Mouse (Mus musculus): ENCODE measurements at regions not wholly inside any gene's neighbourhood (a gene's known extent, or its start where the extent isn't known, plus 50 kb on each side); places are given as distances from the start of the nearest gene placed in this dataset.

- in situ Hi-C loops (cut with MboI, MseI), result no loop called here
These were observed 95.8 kb downstream of the Asb7 start for GRCm38 (mm10) chr7:66593619-66594018.

DNA sequence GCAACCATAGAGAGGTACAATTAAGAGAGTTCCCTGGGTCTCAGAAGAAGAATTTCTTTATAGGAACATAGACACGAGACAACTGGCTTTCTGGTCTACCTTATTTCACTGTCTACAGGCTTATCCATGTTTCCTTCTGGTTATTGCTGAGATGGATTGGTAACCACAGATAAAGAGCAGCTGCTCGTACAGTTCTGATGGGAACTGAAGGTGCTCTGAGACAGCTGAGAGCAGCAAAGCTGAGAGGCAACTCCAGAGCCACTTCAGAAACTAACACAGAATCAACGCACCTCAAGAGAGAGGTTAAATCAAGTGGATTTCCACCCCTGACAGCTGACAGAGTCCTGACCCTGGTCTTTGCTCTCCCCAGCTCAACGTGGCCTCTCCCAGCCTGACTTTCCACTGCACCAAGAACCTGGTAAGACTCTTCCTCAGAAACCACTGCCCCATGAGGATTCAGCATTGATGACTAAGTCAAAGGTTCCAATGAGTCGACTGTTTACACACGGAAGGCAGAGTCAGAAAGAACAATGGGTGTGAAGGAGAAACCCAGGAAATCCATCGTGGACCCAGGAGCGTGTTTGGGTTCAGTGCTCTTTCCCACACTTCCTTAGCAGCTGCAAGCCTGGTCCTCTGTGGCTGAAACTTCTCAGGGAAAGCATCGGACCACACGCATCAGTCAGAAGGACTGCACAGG, 97.7 kb downstream of the Asb7 start:
- in situ Hi-C loops (cut with MboI, MseI), result no loop called here

- in situ Hi-C loops (cut with MboI, MseI), result no loop called here
These were observed 102.9 kb downstream of the Asb7 start for GRCm38 (mm10) chr7:66586511-66586910.

GRCm38 (mm10) chr7:66580687-66581151, 108.7 kb downstream of the Asb7 start:
- in situ Hi-C loops (cut with MboI, MseI), result no loop called here

GRCm38 (mm10) chr7:66576261-66576660, 113.1 kb downstream of the Asb7 start:
- in situ Hi-C loops (cut with MboI, MseI), result no loop called here

DNA sequence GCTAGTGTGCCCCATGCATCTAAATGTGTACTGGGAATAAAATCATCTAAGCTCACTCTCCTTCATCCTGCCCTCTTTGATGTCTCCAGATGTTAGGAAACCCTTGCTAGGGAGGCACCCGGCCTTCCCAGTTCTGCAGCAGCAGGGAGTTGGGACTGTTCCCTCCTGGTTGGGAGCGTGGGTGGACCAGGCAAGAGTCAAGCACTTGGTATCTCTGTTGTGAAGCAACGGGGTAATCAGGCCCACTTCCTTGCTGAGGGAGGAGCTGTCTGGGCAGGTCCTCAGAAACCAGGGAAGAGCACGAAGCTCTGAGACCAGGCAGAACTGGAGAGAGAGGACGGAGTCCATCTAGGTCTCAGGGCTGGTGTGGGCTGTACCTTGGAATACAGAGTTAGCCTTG, 117.9 kb downstream of the Asb7 start:
- in situ Hi-C loops (cut with MboI, MseI), result loop anchor here (5.0 kb wide), 1 partner anchor 59 kb away; no protein-coding TSS in a partner anchor

DNA sequence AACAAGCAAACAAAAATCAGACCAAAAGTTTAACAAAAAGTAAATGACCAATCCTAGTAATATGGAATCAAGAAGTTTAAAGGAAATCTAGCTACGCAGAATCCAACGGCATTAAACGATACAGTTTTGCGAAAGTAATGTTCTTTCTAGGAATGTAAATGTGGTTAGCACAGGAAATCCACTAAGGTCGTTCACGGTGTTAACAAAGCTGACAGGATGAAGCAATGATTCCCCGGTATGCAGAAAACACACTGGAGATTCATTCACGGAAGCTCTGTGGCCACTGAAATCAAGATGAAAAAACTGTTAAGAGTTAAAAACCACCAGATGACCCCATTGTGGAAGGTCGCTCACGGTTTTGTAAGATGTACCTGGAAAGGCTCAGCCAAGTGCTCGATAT, 120.4 kb upstream of the Aldh1a3 start:
- in situ Hi-C loops (cut with MboI, MseI), result no loop called here

DNA sequence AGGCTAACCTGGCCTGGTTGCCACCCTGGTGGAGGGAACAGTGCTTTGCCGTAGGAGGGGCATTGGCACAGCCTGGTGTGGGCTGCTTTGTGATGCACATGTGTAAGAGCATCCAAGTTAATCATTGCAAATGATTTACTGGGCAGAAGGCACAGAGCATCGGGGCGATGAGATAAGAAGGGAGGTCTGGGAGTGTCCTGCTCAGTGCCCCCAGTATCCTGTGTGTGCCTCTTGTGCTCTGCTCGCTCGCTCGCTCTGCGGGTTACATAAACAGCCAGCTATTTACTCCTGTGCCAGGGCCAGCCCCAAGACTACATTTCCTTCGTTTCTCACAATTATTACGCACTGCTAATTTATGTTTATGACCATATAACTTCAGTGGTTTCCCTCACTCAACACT, 117.9 kb upstream of the Aldh1a3 start:
- in situ Hi-C loops (cut with MboI, MseI), result no loop called here

DNA sequence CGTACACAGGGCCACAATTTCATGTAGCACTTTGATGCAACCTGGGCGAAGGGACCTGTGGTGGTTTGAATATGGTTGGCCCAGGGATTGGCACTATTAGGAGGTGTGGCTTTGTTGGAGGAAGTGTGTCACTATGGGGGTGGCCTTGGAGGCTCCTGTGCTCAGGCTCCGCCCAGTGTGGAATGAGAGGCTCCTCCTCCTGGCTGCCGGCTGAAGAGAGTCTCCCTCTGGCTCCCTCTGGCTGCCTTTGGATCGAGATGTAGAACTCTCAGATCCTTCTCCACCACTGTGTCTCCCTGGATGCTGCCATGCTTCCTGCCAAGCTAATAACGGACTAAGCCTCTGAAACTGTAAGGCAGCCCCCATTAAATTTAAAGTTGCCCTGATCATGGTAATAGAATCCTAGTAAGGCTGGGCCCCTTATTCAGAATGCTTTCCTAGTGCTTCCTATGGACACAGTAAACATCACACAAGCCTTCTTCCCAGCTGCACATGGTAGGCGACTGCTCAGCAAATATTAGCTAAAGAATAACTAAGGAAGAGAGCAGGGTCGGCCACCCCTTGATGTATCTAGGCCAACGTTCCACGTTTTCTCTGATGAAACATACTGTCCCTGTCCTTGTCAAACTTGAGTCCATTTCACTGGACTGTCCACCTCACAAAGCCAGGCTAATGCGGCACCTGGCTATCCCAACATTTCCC, 117.2 kb upstream of the Aldh1a3 start:
- in situ Hi-C loops (cut with MboI, MseI), result no loop called here

GRCm38 (mm10) chr7:66532596-66532995, 105.3 kb upstream of the Aldh1a3 start:
- in situ Hi-C loops (cut with MboI, MseI), result no loop called here

GRCm38 (mm10) chr7:66532048-66532447, 104.7 kb upstream of the Aldh1a3 start:
- in situ Hi-C loops (cut with MboI, MseI), result no loop called here

DNA sequence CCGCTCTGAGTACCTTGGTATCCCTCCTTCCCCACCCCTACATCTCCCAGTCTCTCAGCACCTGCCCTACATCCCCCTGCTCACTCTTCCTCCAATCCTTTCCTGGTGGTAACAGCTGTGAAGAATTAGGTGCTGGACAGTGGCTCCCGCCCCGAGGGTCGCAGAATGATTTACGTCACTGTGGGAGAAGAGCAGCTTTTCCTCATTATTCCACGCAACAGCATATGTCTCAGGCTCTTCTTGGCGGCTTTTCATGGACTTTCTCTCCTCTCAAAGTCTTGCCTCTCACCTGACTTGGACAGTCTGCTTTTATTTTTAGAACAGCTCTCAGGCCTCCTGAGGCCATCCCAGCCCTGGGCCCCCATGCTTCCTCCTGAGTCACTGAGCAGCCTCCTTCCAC, 103.8 kb upstream of the Aldh1a3 start:
- in situ Hi-C loops (cut with MboI, MseI), result no loop called here

GRCm38 (mm10) chr7:66528881-66529280, 101.6 kb upstream of the Aldh1a3 start:
- in situ Hi-C loops (cut with MboI, MseI), result no loop called here

GRCm38 (mm10) chr7:66523959-66524358, 96.6 kb upstream of the Aldh1a3 start:
- in situ Hi-C loops (cut with MboI, MseI), result no loop called here

DNA sequence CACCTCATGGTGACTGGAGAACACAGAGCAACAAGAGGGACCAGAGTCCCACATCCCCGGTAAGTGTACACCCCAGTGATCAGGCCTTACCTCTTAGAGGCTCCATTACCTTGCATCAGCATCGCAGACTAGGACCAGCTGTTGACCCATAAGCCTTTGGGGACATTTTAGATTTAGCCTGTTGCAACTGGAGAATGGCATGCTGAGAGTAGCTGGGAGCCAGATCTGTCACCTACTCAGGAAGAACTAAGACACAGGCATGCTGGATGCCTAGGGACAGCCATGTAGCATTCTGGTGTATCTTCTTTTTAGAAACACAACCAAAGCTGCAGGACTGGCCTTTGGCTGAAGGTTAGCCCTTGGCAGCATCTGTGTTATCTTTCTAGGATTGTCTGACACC, 94.2 kb upstream of the Aldh1a3 start:
- in situ Hi-C loops (cut with MboI, MseI), result no loop called here

- in situ Hi-C loops (cut with MboI, MseI), result no loop called here
These were observed 88.8 kb upstream of the Aldh1a3 start for GRCm38 (mm10) chr7:66516143-66516542.

- in situ Hi-C loops (cut with MboI, MseI), result loop anchor here (5.0 kb wide), 1 partner anchor 59 kb away; no protein-coding TSS in a partner anchor
These were observed 86.1 kb upstream of the Aldh1a3 start for GRCm38 (mm10) chr7:66513411-66513810.

GRCm38 (mm10) chr7:66505734-66506133, 78.4 kb upstream of the Aldh1a3 start:
- in situ Hi-C loops (cut with MboI, MseI), result no loop called here

GRCm38 (mm10) chr7:66504519-66504918, 77.2 kb upstream of the Aldh1a3 start:
- in situ Hi-C loops (cut with MboI, MseI), result no loop called here

DNA sequence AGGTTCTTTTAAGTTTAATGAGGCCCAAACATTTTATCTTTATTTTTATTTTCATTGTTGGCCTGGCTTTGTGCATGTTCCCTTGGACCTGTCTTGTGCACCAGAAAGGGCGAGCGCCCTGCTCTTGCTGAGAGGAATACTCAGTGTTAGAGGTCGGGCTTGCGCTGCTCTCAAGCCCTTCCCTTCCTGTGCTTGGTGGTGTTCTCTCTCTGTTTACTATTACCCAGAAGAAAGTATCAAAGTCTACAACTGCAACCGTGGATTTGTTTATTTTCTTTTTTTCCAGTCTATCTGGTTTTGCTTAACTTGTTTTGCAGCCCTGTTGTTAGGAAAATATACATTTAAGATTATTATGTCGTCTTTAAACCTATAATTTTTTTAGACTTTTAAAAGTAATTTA, 74.1 kb upstream of the Aldh1a3 start:
- in situ Hi-C loops (cut with MboI, MseI), result no loop called here

- in situ Hi-C loops (cut with MboI, MseI), result no loop called here
These were observed 70.2 kb upstream of the Aldh1a3 start for GRCm38 (mm10) chr7:66497480-66497879.

DNA sequence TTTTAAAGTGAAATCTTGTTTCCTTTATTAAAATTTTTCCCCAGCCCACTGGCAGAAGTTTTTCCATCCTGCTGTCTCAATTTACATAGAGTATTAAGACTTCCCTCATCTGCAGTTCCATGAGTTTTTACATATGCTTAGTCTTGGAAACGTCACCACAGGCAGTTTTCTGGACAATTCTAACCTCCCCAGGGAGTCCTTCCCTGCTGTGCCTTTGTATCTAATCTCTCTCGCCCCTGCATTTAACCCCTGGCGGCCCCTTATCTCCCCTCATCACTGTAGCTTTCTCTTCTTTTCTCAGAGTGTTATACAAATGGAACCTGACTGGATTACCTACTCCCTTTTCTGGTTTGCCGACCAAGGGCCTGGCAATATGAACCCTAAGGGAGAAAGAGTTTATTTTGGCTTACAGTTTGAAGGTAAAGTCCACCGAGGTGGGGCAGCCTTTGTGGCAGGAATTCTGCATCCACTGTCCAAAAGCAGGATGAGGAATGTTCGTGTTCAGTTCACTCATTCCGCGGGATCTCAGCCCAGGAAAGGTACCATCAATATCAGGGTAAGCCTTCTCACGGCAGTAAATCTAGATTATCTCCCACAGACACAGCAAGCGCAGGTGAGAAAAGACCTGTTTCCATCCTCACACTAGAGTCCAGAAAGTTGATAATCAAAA, 66.0 kb upstream of the Aldh1a3 start:
- in situ Hi-C loops (cut with MboI, MseI), result no loop called here

DNA sequence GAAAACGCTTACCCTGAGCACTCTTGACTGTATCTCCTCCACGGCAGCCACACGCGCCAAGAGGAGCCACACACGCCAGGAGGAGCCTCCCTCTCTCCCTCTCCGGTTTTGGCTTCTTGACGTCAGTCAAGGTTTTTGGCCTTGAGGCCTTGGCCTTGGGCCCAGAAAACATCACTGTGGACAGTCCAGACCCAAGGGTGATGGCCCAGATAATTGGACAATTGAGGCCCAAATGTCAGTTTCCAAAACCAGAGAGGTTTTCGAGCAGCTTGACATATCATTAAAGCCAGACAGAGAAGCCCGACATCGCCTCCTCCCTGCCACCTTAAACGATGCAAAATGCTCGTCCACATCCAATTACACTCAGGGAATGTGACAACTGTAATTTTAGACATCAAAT, 65.4 kb upstream of the Aldh1a3 start:
- in situ Hi-C loops (cut with MboI, MseI), result no loop called here

Measured in regulatory T cell (primary cell).